Mouse (Mus musculus) C2C12 (cell line): ENCODE results near the gene Gm43064. TPM values are rescaled to one million over a fixed set of nuclear protein-coding genes. Genes with fewer than 3 reads are reported as not detected.
"Not testable (repeated sequence)": the region's sequence is repeated elsewhere in the genome, so short reads cannot be mapped to it uniquely, and the experiment has no call there.

ENCODE experiments used
- H3K27me3 ChIP-seq: one replicate; pipeline ENCODE4 v1.6.1; 2011; ENCODE audit not compliant: control insufficient read depth, insufficient read depth, insufficient read length
- H3K36me3 ChIP-seq: one replicate; pipeline ENCODE4 v1.6.1; 2011; ENCODE audit not compliant: control insufficient read depth, insufficient read depth
- H3K4me3 ChIP-seq: one replicate; pipeline ENCODE4 v1.5.1; 2011; ENCODE audit warnings: mild to moderate bottlenecking, control low read depth; ENCODE audit not compliant: poor library complexity, insufficient read depth, severe bottlenecking
- H3K79me2 ChIP-seq: one replicate; pipeline ENCODE4 v1.6.1; 2011; ENCODE audit not compliant: control insufficient read depth, insufficient read depth
- H3K79me3 ChIP-seq: one replicate; pipeline ENCODE4 v1.6.1; 2011; ENCODE audit warnings: low read depth, control low read depth
- H3ac ChIP-seq: one replicate; pipeline ENCODE3; 2011; ENCODE audit warnings: low read depth; ENCODE audit not compliant: control insufficient read depth, insufficient read length
- CEBPB ChIP-seq: IDR thresholded peaks from one replicate; pipeline ENCODE4 v1.6.1; 2011; ENCODE audit warnings: low read depth, mild to moderate bottlenecking, control low read depth, moderate library complexity
- CTCF ChIP-seq: IDR thresholded peaks from one replicate; pipeline ENCODE4 v1.5.1; 2011; ENCODE audit not compliant: control insufficient read depth, insufficient read depth, insufficient read length
- FOSL1 ChIP-seq: IDR thresholded peaks from one replicate; pipeline ENCODE4 v1.8.0; 2011; ENCODE audit warnings: mild to moderate bottlenecking, low read length; ENCODE audit not compliant: poor library complexity, insufficient read depth, severe bottlenecking
- MAX ChIP-seq: IDR thresholded peaks from one replicate; pipeline ENCODE4 v1.6.1; 2011; ENCODE audit warnings: mild to moderate bottlenecking, control low read depth
- MYOD1 ChIP-seq: IDR thresholded peaks from one replicate; pipeline ENCODE4 v1.6.1; 2011; ENCODE audit warnings: low read depth; ENCODE audit not compliant: control insufficient read depth, insufficient read length
- MYOG ChIP-seq: IDR thresholded peaks from one replicate; pipeline ENCODE4 v1.6.1; 2011; ENCODE audit not compliant: control insufficient read depth, insufficient read length; ENCODE audit errors: extremely low read depth
- USF1 ChIP-seq: IDR thresholded peaks from one replicate; pipeline ENCODE4 v1.6.1; 2011; ENCODE audit warnings: low read depth, mild to moderate bottlenecking, control low read depth, moderate library complexity
- polyA plus RNA-seq: library from polyadenylated mRNA; unstranded; fragments of >200 nt; fragmentation: generic; extraction: Trizol; gene quantifications from one replicate; pipeline ENCODE4 v1.2.1, GENCODE M21; 2012; ENCODE audit warnings: missing spikeins

Gm43064 gene
- polyA plus RNA-seq, 1 experiment = not detected

DNA sequence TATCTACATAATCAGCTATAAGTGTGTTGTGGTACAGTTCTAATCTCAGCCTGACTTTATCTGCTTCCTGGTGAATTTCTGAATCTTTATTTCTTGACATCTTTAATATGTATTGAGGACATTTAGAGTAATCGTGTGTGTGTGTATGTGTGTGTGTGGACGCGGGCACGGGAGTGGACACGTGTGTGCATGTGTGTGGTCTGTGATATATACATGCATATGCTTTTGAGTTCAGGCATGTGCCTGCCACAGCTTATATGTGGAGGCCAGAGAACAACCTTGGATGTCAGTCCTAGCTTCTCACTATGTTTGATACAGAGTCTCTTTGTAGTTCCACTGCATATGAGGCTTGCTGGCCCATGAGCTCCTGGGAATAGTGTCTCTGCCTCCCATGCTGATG, 27.1 kb downstream of the Gm43064 start:
- H3K79me2 ChIP-seq = no peaks in the 10 kb centered on the region
- H3K27me3 ChIP-seq = no peaks in the 10 kb centered on the region
- no peaks in the 10 kb centered on the region for H3K36me3 ChIP-seq
- H3K79me3 ChIP-seq = no peaks in the 10 kb centered on the region
- H3K4me3 ChIP-seq = no peak overlapping the region
- H3ac ChIP-seq = no peak overlapping the region
- TF ChIP-seq MYOD1 = no peak
- TF ChIP-seq FOSL1 = no peak
- TF ChIP-seq CTCF = no peak
- no peak for TF ChIP-seq USF1
- no peak for TF ChIP-seq MYOG
- no peak for TF ChIP-seq CEBPB
- TF ChIP-seq MAX = no peak

- H3ac ChIP-seq = no peak overlapping the region
- no peaks in the 10 kb centered on the region for H3K27me3 ChIP-seq
- H3K79me3 ChIP-seq = no peaks in the 10 kb centered on the region
- no peak overlapping the region for H3K4me3 ChIP-seq
- H3K79me2 ChIP-seq = no peaks in the 10 kb centered on the region
- no peak for TF ChIP-seq USF1
- no peaks in the 10 kb centered on the region for H3K36me3 ChIP-seq
Measured at GRCm38 (mm10) chr3:103839711-103840110, 30.3 kb downstream of the Gm43064 start.

DNA sequence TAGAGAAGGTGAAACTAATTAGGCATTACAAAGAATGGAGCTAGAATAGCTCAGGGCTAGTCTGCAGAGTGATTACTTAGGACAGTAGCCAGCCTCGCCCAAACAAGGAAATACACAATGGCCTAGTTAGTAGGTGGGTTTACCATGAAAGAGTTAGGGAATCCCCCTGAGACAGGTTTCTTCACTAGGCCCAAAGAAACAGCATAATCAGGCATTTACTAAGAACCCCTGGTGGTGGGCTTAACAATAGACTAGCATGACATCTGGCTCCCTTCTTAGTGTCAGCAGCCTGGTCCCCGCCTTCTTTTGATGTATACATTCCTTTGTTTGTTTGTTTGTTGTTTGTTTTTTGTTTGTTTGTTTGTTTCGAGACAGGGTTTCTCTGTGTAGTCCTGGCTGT, 30.8 kb downstream of the Gm43064 start:
- H3K79me3 ChIP-seq, H3K4me3 ChIP-seq, H3K79me2 ChIP-seq, H3K36me3 ChIP-seq, H3ac ChIP-seq, H3K27me3 ChIP-seq: not testable (repeated sequence)

GRCm38 (mm10) chr3:103840946-103841345, 31.6 kb downstream of the Gm43064 start:
- not testable (repeated sequence) for H3K79me2 ChIP-seq, H3K27me3 ChIP-seq, H3ac ChIP-seq, H3K79me3 ChIP-seq, H3K36me3 ChIP-seq, H3K4me3 ChIP-seq

DNA sequence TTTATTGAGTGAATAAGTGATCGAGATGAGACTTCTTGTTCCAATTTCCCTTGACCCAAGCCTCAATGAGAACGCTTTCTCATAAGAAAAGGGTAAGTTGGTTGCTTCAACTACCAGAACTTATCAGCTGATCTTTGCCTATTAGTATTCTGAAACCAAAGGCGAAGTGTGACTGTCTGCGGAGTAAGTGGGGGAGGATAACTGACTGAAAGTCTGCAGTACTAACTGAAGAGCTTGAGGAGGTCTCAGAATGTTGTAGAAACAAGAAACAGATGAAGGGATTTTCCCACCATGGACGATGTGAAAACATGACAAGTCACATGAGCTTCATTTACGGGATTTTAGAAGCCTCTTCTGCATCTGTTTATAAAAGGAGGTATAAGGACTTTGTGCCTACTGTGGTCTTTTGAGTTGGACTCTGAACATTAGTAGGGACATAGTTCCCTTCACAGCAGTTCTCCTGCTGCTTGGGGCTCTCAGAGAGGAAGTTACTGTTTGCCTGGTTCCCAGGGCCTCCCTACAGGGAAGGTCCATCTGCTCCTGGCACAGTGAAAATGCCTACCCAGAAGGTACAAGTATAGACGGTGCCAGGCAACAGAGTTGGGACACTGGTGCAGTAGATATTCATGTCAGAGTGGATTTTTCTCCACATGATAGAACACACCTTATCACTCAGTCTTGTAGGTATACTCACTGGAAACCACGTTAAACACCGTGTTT, 41.4 kb downstream of the Gm43064 start:
- no peak overlapping the region for H3ac ChIP-seq
- H3K79me2 ChIP-seq = no peaks in the 10 kb centered on the region
- H3K79me3 ChIP-seq = no peaks in the 10 kb centered on the region
- no peaks in the 10 kb centered on the region for H3K27me3 ChIP-seq
- no peaks in the 10 kb centered on the region for H3K36me3 ChIP-seq
- no peak for TF ChIP-seq MYOG
- no peak for TF ChIP-seq MYOD1
- no peak for TF ChIP-seq FOSL1
- TF ChIP-seq CEBPB = no peak
- TF ChIP-seq USF1 = no peak
- TF ChIP-seq CTCF = no peak
- no peak for TF ChIP-seq MAX
- no peak overlapping the region for H3K4me3 ChIP-seq

GRCm38 (mm10) chr3:103851481-103851880, 42.1 kb downstream of the Gm43064 start:
- TF ChIP-seq USF1 = no peak
- TF ChIP-seq MYOG = no peak
- TF ChIP-seq MYOD1 = no peak
- no peak for TF ChIP-seq CTCF
- no peak for TF ChIP-seq FOSL1
- TF ChIP-seq MAX = no peak
- no peak for TF ChIP-seq CEBPB
- no peaks in the 10 kb centered on the region for H3K27me3 ChIP-seq
- no peaks in the 10 kb centered on the region for H3K36me3 ChIP-seq
- H3K79me2 ChIP-seq = no peaks in the 10 kb centered on the region
- H3K4me3 ChIP-seq = no peak overlapping the region
- H3ac ChIP-seq = no peak overlapping the region
- H3K79me3 ChIP-seq = no peaks in the 10 kb centered on the region

GRCm38 (mm10) chr3:103851882-103852281, 42.5 kb downstream of the Gm43064 start:
- Histone ChIP-seq H3K79me2 (no peaks in the 10 kb centered on the region), H3K27me3 (no peaks in the 10 kb centered on the region), H3K36me3 (no peaks in the 10 kb centered on the region), H3K79me3 (no peaks in the 10 kb centered on the region), H3ac (no peak overlapping the region), H3K4me3 (no peak overlapping the region)
- no peak for TF ChIP-seq MYOD1
- no peak for TF ChIP-seq CTCF
- no peak for TF ChIP-seq CEBPB
- TF ChIP-seq MYOG = no peak
- no peak for TF ChIP-seq FOSL1
- TF ChIP-seq MAX = no peak
- no peak for TF ChIP-seq USF1
